Mouse (Mus musculus) adrenal gland, postnatal 25 days (tissue): Measurements from ENCODE around the gene Relb. TPM values are rescaled to one million over a fixed set of nuclear protein-coding genes. Genes with fewer than 3 reads are reported as not detected.

ENCODE experiments used
- total RNA-seq: library from RNA; stranded (reverse); gene quantifications from 2 replicates; pipeline ENCODE4 v1.2.3, GENCODE M21; 2021

The Relb gene
- total RNA-seq, 1 experiment from 2014 or later: 32.3 TPM

Other genes starting within 250 kb of the Relb start
- 34.8 and 42.9 TPM in 2 replicates for gene Ercc2, start 247.4 kb downstream of the Relb start, total RNA-seq
- gene Klc3, start 225.3 kb downstream of the Relb start, total RNA-seq: 1.9 and 2.9 TPM in 2 replicates
- gene Ckm, start 224.7 kb downstream of the Relb start, total RNA-seq: 1.1 TPM in 1 of 2 replicates, not detected in the other
- gene Mark4, start 170.6 kb downstream of the Relb start, total RNA-seq: 56.0 and 69.2 TPM in 2 replicates
- 31.9 and 38.0 TPM in 2 replicates for gene Exoc3l2, start 166.1 kb downstream of the Relb start, total RNA-seq
- gene Bloc1s3, start 121.1 kb downstream of the Relb start, total RNA-seq: 13.0 and 15.9 TPM in 2 replicates
- 76.5 and 92.1 TPM in 2 replicates for gene Trappc6a, start 121.0 kb downstream of the Relb start, total RNA-seq
- gene Nkpd1, start 111.6 kb downstream of the Relb start, total RNA-seq: not detected in 2 replicates
- 74.4 and 81.6 TPM in 2 replicates for gene Ppp1r37, start 66.4 kb downstream of the Relb start, total RNA-seq
- 0.62 and 0.73 TPM in 2 replicates for gene Zfp296, start 52.2 kb downstream of the Relb start, total RNA-seq
- gene Gemin7, start 51.8 kb downstream of the Relb start, total RNA-seq: 75.6 and 93.0 TPM in 2 replicates
- gene Clasrp, start 25.0 kb downstream of the Relb start, total RNA-seq: 57.4 and 67.6 TPM in 2 replicates
- 148 and 159 TPM in 2 replicates for gene Clptm1, start 35.6 kb upstream of the Relb start, total RNA-seq
- gene Apoc2, start 48.5 kb upstream of the Relb start, total RNA-seq: 3.1 TPM in 1 of 2 replicates, not detected in the other
- gene Gm44805, start 52.0 kb upstream of the Relb start, total RNA-seq: 1.0 and 3.9 TPM in 2 replicates
- 86.9 and 90.9 TPM in 2 replicates for gene Apoc4, start 52.0 kb upstream of the Relb start, total RNA-seq
- 1,269 and 1,513 TPM in 2 replicates for gene Apoc1, start 63.2 kb upstream of the Relb start, total RNA-seq
- 714 and 971 TPM in 2 replicates for gene Apoe, start 69.8 kb upstream of the Relb start, total RNA-seq
- 96.1 and 115 TPM in 2 replicates for gene Tomm40, start 86.0 kb upstream of the Relb start, total RNA-seq
- 62.3 and 66.9 TPM in 2 replicates for gene Nectin2, start 121.0 kb upstream of the Relb start, total RNA-seq
- 37.2 TPM in 2 replicates for gene Bcam, start 141.6 kb upstream of the Relb start, total RNA-seq
- 0.55 TPM in 1 of 2 replicates, not detected in the other for gene Cblc, start 167.4 kb upstream of the Relb start, total RNA-seq
- 26.5 and 34.5 TPM in 2 replicates for gene Bcl3, start 193.3 kb upstream of the Relb start, total RNA-seq
- 0.55 and 1.6 TPM in 2 replicates for gene Gm19345, start 222.6 kb upstream of the Relb start, total RNA-seq
- not detected in 2 replicates for gene Ceacam16, start 231.9 kb upstream of the Relb start, total RNA-seq